Mouse (Mus musculus) spleen, adult 2 months (tissue): Measurements from ENCODE around the gene Vcpkmt. TPM values are rescaled to one million over a fixed set of nuclear protein-coding genes. Genes with fewer than 3 reads are reported as not detected.
"Not testable (repeated sequence)": the region's sequence is repeated elsewhere in the genome, so short reads cannot be mapped to it uniquely, and the experiment has no call there.

Source experiments
- DNase-seq, 2 experiments: peaks; one replicate each; pipeline versions ENCODE4 v3.0.0 to v3.0.0-alpha.2; 2012 to 2021; ENCODE audit warnings: low spot score in 2 of 2, low read depth in 1 of 2
- H3K27ac ChIP-seq: fragments of 200-500 bp; 2 replicates; pipeline ENCODE4 v1.5.1; 2012; ENCODE audit warnings: low read length, inconsistent platforms; ENCODE audit not compliant: insufficient read depth
- H3K27me3 ChIP-seq: fragments of 200-500 bp; 2 replicates; pipeline ENCODE4 v1.6.1; 2012; ENCODE audit warnings: mild to moderate bottlenecking, moderate library complexity, low read length, inconsistent platforms; ENCODE audit not compliant: control insufficient read depth, insufficient read depth
- H3K36me3 ChIP-seq: fragments of 200-500 bp; 2 replicates; pipeline ENCODE4 v1.6.1; 2012; ENCODE audit warnings: mild to moderate bottlenecking, low read length, inconsistent platforms; ENCODE audit not compliant: control insufficient read depth, insufficient read depth
- H3K4me1 ChIP-seq: fragments of 200-500 bp; 2 replicates; pipeline ENCODE4 v1.6.1; 2011; ENCODE audit warnings: inconsistent platforms; ENCODE audit not compliant: control insufficient read depth, insufficient read depth, insufficient read length
- H3K4me3 ChIP-seq: fragments of 200-500 bp; 2 replicates; pipeline ENCODE4 v1.5.1; 2011; ENCODE audit warnings: mild to moderate bottlenecking, inconsistent platforms; ENCODE audit not compliant: insufficient read depth, insufficient read length; ENCODE audit errors: extremely low read depth
- CTCF ChIP-seq: fragments of 200-500 bp; IDR thresholded peaks from 2 replicates; pipeline ENCODE4 v1.5.1; 2011; ENCODE audit warnings: mild to moderate bottlenecking, inconsistent platforms; ENCODE audit not compliant: insufficient read depth, insufficient read length, insufficient replicate concordance; ENCODE audit errors: extremely low read depth
- POLR2A ChIP-seq: fragments of 200-500 bp; IDR thresholded peaks from 2 replicates; pipeline ENCODE4 v1.6.1; 2011; ENCODE audit warnings: low read depth, low read length, inconsistent platforms
- WGBS: fragments of 180-500 bp; shearing (Covaris S2); methylation state at CpG from one replicate; pipeline ENCODE4 v1.1.7; 2018; 5-methylcytosine and 5-hydroxymethylcytosine counted together
- polyA plus RNA-seq: library from polyadenylated mRNA; depleted of rRNA; stranded (reverse); fragments of >200 nt; gene quantifications from 2 replicates; pipeline ENCODE4 v1.2.3, GENCODE M21; 2012

The Vcpkmt gene
- polyA plus RNA-seq, 1 experiment = 5.9 TPM

DNA sequence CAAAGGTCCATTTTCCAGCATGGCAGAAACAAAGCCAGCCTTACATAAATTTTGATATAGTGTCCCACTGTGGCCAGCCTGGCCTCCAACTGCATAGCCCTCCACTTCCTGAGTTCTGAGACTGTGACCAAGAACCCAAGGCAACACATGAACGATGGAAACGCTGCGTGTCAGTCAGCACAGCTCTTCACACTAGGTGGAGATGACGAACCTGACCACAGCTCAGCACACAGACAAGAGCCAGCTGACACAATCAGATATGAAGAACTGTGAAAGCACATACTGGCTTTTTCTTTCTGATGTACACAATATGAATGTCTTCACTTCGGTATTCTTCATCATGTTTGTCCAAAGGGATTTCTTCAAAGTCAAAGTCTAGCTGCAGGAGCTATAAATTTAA is 3.2 kb downstream of the Vcpkmt start:
- Histone ChIP-seq H3K27me3 (no peaks in the 10 kb centered on the region), H3K27ac (no peak overlapping the region), H3K4me1 (peaks cover 2% of the 10 kb centered on the region; the same call in 1 of the 2 replicates), H3K36me3 (peaks cover 20% of the 10 kb centered on the region), H3K4me3 (no peak overlapping the region)
- TF ChIP-seq CTCF = no peak
- TF ChIP-seq POLR2A = no peak
- 60% methylated on average over 5 of the region's 5 CpGs for WGBS
- DNase-seq = no peak

DNA sequence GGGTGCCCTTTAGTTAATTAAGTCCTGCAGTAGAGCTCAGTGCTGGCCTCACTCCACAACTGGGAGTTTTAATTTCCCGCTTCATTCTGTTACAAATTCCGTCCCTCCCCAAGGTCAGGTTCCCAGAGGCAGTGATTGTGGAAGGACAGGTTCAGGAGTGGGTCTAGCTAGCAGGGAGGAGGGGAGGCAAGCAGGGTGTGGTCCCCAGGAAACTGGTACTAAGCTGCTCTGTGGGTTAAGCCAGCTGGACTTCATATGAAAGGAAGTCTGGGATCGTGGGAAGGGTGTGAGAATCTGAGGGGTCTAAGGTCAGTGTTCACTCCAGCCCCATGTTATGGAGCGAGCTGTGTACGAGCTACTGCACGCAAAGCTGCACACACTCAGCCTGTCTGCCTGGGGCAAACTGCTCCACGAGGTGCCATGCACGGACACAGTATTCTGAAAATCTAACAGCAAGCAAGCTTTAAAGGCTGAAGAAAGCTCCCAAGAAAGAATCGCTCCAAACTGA is 6.7 kb downstream of the Vcpkmt start:
- H3K4me3 ChIP-seq = no peak overlapping the region
- TF ChIP-seq POLR2A (no peak), CTCF (no peak)
- no peak for DNase-seq
- H3K4me1 ChIP-seq = 0 out of 2 replicates have a peak, but pooled peaks cover 3% of the 10 kb centered on the region
- no peak overlapping the region for H3K27ac ChIP-seq
- 93% methylated on average over 9 of the region's 9 CpGs for WGBS
- H3K36me3 ChIP-seq = peaks cover 20% of the 10 kb centered on the region
- no peaks in the 10 kb centered on the region for H3K27me3 ChIP-seq

DNA sequence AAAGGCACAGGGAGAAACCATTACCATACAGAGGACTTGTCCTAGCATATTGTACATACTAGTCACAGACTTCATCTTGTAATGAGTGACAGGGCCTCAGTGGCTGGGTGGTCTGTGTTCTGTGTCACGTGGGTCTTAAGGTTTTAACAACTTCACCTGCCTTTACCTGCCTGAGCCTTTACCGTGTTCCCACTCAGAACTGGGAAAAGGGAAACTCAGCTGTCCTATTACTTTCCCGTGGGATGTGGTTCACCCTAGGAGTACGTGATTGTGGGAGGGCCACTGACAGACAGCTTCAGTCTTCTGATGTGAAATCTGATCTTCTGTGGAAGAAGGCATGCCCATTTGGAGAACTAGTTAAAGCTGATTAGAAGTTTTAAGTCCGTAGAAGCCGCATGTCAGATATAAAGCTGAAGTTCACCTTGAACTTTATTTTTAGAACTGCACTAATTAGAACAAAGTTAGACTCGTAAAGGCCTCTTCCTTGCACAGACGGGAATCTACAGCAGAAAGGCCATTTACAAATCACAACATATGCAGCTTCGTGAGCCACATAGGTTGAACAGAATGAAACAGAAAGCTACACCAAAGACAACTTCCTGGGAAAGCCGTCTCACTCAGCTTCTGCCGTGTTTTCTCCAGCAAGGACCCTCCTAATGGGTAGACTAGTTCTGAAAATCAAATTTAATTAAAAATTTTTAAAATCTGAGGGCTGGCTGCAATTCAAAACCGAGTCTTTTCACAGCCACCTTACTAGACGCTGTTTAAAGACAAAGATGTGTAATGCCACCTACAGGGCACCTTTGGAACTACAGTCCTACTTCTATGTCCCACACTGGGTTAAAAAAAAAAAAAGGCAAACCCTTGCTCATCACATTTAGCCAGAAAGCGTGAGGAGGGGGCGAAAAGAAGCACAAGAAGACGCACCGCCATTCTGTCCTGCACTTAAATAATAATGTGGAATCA is 8.6 kb downstream of the Vcpkmt start:
- no peak overlapping the region for H3K27ac ChIP-seq
- no peak for TF ChIP-seq POLR2A
- TF ChIP-seq CTCF = no peak
- 0 out of 2 replicates have a peak, but pooled peaks cover 3% of the 10 kb centered on the region for H3K4me1 ChIP-seq
- peak overlapping the region; percentile 49 for H3K4me3 ChIP-seq
- peak; percentile 76 to 77 for DNase-seq
- peaks cover 14% of the 10 kb centered on the region for H3K36me3 ChIP-seq
- WGBS = 29% methylated on average over 17 of the region's 17 CpGs
- no peaks in the 10 kb centered on the region for H3K27me3 ChIP-seq

DNA sequence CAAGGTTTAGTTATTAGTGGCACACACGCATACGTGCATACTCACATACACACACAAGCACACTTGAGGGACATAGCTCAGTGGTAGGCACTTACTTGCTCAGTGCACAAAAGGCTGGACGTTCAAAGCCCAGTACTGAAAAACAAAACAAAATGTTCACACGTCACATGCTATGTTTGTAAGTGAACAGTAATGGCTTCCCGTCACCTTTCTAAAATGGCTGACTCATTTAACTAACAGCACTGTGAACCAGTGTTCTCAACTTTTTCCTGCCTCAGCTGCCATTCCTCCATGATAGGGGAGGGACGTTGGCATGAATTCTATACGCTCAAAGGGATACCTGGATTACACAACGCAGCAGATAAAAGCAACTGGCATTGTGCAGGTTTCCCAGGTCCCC is 9.6 kb downstream of the Vcpkmt start:
- no peak for TF ChIP-seq POLR2A
- TF ChIP-seq CTCF = no peak
- Histone ChIP-seq H3K4me1 (0 out of 2 replicates have a peak, but pooled peaks cover 3% of the 10 kb centered on the region), H3K27ac (no peak overlapping the region), H3K36me3 (peaks cover 10% of the 10 kb centered on the region), H3K4me3 (no peak overlapping the region), H3K27me3 (no peaks in the 10 kb centered on the region)
- DNase-seq = no peak
- WGBS = 95% methylated on average over 8 of the region's 8 CpGs

DNA sequence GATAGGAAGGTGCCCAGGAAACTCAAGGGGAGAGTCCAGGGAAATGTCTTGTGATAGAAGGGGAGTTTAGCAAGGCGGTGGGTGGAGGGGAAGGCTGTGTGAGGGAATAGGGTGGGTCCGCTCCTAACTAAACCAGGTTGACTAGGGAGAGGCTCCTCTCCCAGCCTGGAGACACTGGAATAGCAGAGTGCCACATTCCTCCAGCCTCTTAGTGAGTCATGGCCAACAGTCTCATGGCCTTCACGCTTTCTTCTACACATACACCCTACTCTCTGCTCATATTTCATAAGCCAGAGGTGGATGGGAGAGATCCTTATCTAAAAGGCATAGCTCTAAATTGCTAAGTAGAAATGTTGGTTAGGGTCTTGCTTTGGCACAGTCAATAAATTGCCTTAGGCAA is 12.9 kb downstream of the Vcpkmt start:
- no peaks in the 10 kb centered on the region for H3K27me3 ChIP-seq
- DNase-seq = no peak
- H3K4me1 ChIP-seq = 0 out of 2 replicates have a peak, but pooled peaks cover 3% of the 10 kb centered on the region
- TF ChIP-seq POLR2A (no peak), CTCF (no peak)
- H3K36me3 ChIP-seq = no peaks in the 10 kb centered on the region
- no peak overlapping the region for H3K27ac ChIP-seq
- no peak overlapping the region for H3K4me3 ChIP-seq
- WGBS = 94% methylated on average over 3 of the region's 3 CpGs

DNA sequence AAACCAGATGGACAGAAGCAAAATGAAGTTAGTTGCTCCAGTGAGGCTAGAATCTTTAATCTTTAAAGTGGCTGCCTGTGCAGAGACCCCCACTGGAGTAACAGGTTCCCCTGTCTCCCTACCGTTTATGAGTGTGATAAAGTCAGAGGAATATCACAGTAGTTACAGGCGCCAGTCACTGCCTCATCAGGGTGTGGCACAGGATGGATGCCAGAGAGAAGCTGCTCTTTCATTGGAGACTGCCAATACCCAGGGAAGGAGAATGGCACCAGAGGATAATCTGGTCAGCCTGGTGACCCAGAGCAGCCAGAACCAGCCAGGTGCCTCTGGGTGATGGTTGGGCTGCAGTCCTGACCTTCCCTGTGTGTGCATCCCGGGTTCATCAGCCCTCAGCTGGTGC is 14.6 kb downstream of the Vcpkmt start:
- Histone ChIP-seq H3K27me3 (no peaks in the 10 kb centered on the region), H3K36me3 (no peaks in the 10 kb centered on the region), H3K4me3 (no peak overlapping the region), H3K4me1 (no peaks in the 10 kb centered on the region), H3K27ac (no peak overlapping the region)
- TF ChIP-seq CTCF (no peak), POLR2A (no peak)
- DNase-seq = no peak
- WGBS = 87% methylated on average over 3 of the region's 3 CpGs

DNA sequence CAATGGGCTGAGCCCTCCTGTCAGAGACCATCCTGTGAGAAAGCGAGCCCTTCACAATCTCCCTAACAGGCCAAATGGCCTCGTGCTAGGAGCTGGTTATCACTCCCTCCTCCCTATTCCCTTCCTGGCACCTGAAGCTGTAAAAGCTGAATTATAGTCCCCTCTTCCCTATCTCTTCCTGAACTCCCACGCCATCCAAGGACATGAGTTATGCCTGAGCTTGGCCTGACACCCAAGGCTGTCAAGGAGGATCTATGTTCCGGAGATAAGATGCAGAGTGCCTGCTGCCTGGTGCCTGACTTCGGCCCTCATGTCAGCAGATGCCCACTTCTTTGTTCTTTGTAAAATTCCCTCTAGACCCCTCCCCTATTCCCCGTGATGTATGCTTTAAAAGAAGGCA is 21.8 kb downstream of the Vcpkmt start:
- H3K27me3 ChIP-seq, H3K27ac ChIP-seq, H3K4me3 ChIP-seq, H3K4me1 ChIP-seq, DNase-seq, H3K36me3 ChIP-seq: not testable (repeated sequence)
- 83% methylated on average over 6 of the region's 6 CpGs for WGBS
